In the genomic region with DNA sequence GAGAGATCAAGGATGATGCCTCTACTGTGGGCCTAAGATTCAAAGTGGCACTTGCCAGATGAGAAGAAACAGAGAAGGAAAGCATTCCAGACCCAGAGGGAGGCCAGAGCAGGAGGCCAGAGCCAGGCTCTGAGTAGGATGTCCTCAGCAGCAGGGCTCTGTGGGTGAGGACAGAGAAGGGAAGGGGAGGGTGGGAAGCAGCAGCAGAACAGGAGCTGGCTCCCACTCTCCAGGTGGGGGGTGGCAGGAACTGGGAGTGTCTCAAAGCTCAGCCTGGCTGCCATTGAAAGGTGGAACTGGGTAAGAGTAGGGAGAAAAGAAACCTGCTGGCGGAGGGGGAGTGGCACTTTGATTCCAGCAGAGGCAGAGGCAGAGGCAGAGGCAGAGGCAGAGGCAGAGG, we compare ENCODE assay signal across 9 mouse cellular contexts. TPM values are rescaled to one million over a fixed set of nuclear protein-coding genes. Genes with fewer than 3 reads are reported as not detected.
A peak's percentile ranks its signal among the peaks of the same experiment; 100 is the strongest.
DNase-seq lines count a peak whose midpoint lies in the region; ATAC-seq and TF ChIP-seq lines count a peak whose summit lies in the region.
"Had no signal": no experiment of that assay in that cellular context is flagged by ENCODE, and none has a peak within 500 bp of the region (broad histone marks: within the 10 kb centered on the region; RNA-seq: fewer than 3 reads in every experiment).

No protein-coding gene starts in this region.

- H3K4me3 ChIP-seq in kidney, postnatal 0 days (replicated peaks; ENCODE audit: low read depth, low read length) = no peak overlapping the region
- no peak overlapping the region for H3K4me3 ChIP-seq in embryonic facial prominence, embryonic 11.5 days (ENCODE audit: low read depth, low read length)
- H3K4me3 ChIP-seq in forebrain, postnatal 0 days (ENCODE audit: low read depth, low read length) = no peak overlapping the region
- no peak overlapping the region for H3K4me3 ChIP-seq in neural tube, embryonic 15.5 days (replicated peaks)

- DNase-seq in kidney, postnatal 0 days (ENCODE audit: low spot score) = no peak
- DNase-seq in kidney, adult 18-20 months = no peak
- DNase-seq in embryonic facial prominence, embryonic 11.5 days (ENCODE audit: low spot score) = no peak
- DNase-seq in forebrain, postnatal 0 days = no peak
- DNase-seq in adrenal gland, adult 18-20 months (ENCODE audit: low spot score in 2 of 2) = no peak
- no peak for DNase-seq in ovary, postnatal 10 days (ENCODE audit: low spot score)
- DNase-seq: thymus, adult 2 months had no signal

- WGBS in kidney, postnatal 0 days = 95% methylated on average over 1 of the region's 1 CpGs
- WGBS in embryonic facial prominence, embryonic 11.5 days = 83% methylated on average over 1 of the region's 1 CpGs
- 90% methylated on average over 1 of the region's 1 CpGs for WGBS in forebrain, postnatal 0 days
- 95% methylated on average over 1 of the region's 1 CpGs for WGBS in neural tube, embryonic 15.5 days

- H3K4me2 ChIP-seq in kidney, postnatal 0 days (ENCODE audit: low read length) = no peak overlapping the region
- no peak overlapping the region for H3K4me2 ChIP-seq in embryonic facial prominence, embryonic 11.5 days (ENCODE audit: low read depth, low read length)
- H3K4me2 ChIP-seq in forebrain, postnatal 0 days (ENCODE audit: low read depth) = no peak overlapping the region
- no peak overlapping the region for H3K4me2 ChIP-seq in neural tube, embryonic 15.5 days

- H3K9me3 ChIP-seq in kidney, postnatal 0 days (replicated peaks; ENCODE audit: low read length) = no peaks in the 10 kb centered on the region
- no peaks in the 10 kb centered on the region for H3K9me3 ChIP-seq in embryonic facial prominence, embryonic 11.5 days (replicated peaks; ENCODE audit: control insufficient read depth, low read length)
- H3K9me3 ChIP-seq in forebrain, postnatal 0 days (ENCODE audit: low read length) = no peaks in the 10 kb centered on the region
- no peaks in the 10 kb centered on the region for H3K9me3 ChIP-seq in neural tube, embryonic 15.5 days (replicated peaks)

- H3K27ac ChIP-seq in kidney, postnatal 0 days = peak overlapping the region; percentile 55; the same call in 1 of the 2 replicates
- H3K27ac ChIP-seq in embryonic facial prominence, embryonic 11.5 days (replicated peaks; ENCODE audit: low read depth, low read length) = no peak overlapping the region; the same call in 1 of the 2 replicates
- H3K27ac ChIP-seq in forebrain, postnatal 0 days (ENCODE audit: low read depth, low read length) = peak overlapping the region; percentile 62
- peak overlapping the region; percentile 8; the same call in 1 of the 2 replicates for H3K27ac ChIP-seq in neural tube, embryonic 15.5 days (replicated peaks)
- H3K27ac ChIP-seq: liver, embryonic 14.5 days had no signal

- no peak overlapping the region for H3K9ac ChIP-seq in kidney, postnatal 0 days (ENCODE audit: low read depth, low read length)
- 0 out of 2 replicates have a peak overlapping the region, but pooled peaks have one; percentile 7 for H3K9ac ChIP-seq in embryonic facial prominence, embryonic 11.5 days (replicated peaks; ENCODE audit: low read length)
- H3K9ac ChIP-seq in forebrain, postnatal 0 days = no peak overlapping the region
- no peak overlapping the region; the same call in 1 of the 2 replicates for H3K9ac ChIP-seq in neural tube, embryonic 15.5 days (replicated peaks)
- H3K9ac ChIP-seq: liver, embryonic 14.5 days had no signal

- H3K27me3 ChIP-seq in kidney, postnatal 0 days (ENCODE audit: insufficient read depth, low read length) = no peaks in the 10 kb centered on the region
- no peaks in the 10 kb centered on the region for H3K27me3 ChIP-seq in embryonic facial prominence, embryonic 11.5 days (ENCODE audit: control insufficient read depth, insufficient read depth, low read length)
- H3K27me3 ChIP-seq in forebrain, postnatal 0 days (ENCODE audit: insufficient read depth, low read length) = no peaks in the 10 kb centered on the region
- no peaks in the 10 kb centered on the region for H3K27me3 ChIP-seq in neural tube, embryonic 15.5 days (replicated peaks)

- no peaks in the 10 kb centered on the region for H3K36me3 ChIP-seq in kidney, postnatal 0 days (ENCODE audit: insufficient read depth, low read length)
- H3K36me3 ChIP-seq in embryonic facial prominence, embryonic 11.5 days (replicated peaks; ENCODE audit: control insufficient read depth, insufficient read depth, low read depth, low read length) = no peaks in the 10 kb centered on the region
- no peaks in the 10 kb centered on the region for H3K36me3 ChIP-seq in forebrain, postnatal 0 days (ENCODE audit: insufficient read depth)
- no peaks in the 10 kb centered on the region for H3K36me3 ChIP-seq in neural tube, embryonic 15.5 days

- TF ChIP-seq CTCF in kidney, postnatal 0 days (IDR thresholded peaks at IDR 0.05; ENCODE audit: low read depth) = no peak
- TF ChIP-seq CTCF in forebrain, postnatal 0 days (IDR thresholded peaks at IDR 0.05; ENCODE audit: low read depth) = no peak

- no peak for ATAC-seq in kidney, postnatal 0 days (replicated peaks; ENCODE audit: low FRiP score, low read depth)
- ATAC-seq in embryonic facial prominence, embryonic 11.5 days (replicated peaks; ENCODE audit: insufficient number of reproducible peaks, low FRiP score, low TSS enrichment, low read depth) = no peak
- ATAC-seq in forebrain, postnatal 0 days = no peak
- ATAC-seq in neural tube, embryonic 15.5 days (ENCODE audit: low FRiP score) = no peak

- H3K4me1 ChIP-seq in kidney, postnatal 0 days (replicated peaks; ENCODE audit: insufficient read depth, low read length) = peaks cover 17% of the 10 kb centered on the region
- no peaks in the 10 kb centered on the region; the same call in 1 of the 2 replicates for H3K4me1 ChIP-seq in embryonic facial prominence, embryonic 11.5 days (ENCODE audit: control insufficient read depth, insufficient read depth, low read length)
- peaks cover 15% of the 10 kb centered on the region; the same call in 1 of the 2 replicates for H3K4me1 ChIP-seq in forebrain, postnatal 0 days (ENCODE audit: insufficient read depth)
- peaks cover 32% of the 10 kb centered on the region for H3K4me1 ChIP-seq in neural tube, embryonic 15.5 days

RNA-seq across cellular contexts. Expression of a gene that starts 46.1 kb away (rescaled TPM):
- polyA plus RNA-seq in kidney, postnatal 0 days (2015; fragmentation: Nextera tagmentation; extraction: Ambion mirVana) = 8.0 and 11.4 TPM in 2 replicates
- polyA plus RNA-seq in embryonic facial prominence, embryonic 11.5 days (2014; fragmentation: Nextera tagmentation; extraction: Ambion mirVana) = 16.4 and 19.0 TPM in 2 replicates
- total RNA-seq in forebrain, postnatal 0 days (2014; rRNA removed) = 46.0 and 47.6 TPM in 2 replicates
- polyA plus RNA-seq in forebrain, postnatal 0 days (2015; fragmentation: Nextera tagmentation; extraction: Ambion mirVana) = 9.4 and 11.6 TPM in 2 replicates
- 3.9 and 4.8 TPM in 2 replicates for polyA plus RNA-seq in neural tube, embryonic 15.5 days (2015; fragmentation: Nextera tagmentation; extraction: Ambion mirVana)
- total RNA-seq in adrenal gland, adult 18-20 months (2021) = 10 to 100 TPM in 1 of 2 experiments, 1 to 10 TPM in 1; 9.4 to 15.5 TPM
